Mouse (Mus musculus): ENCODE data around the gene Tmem139. TPM values are rescaled to one million over a fixed set of nuclear protein-coding genes. Genes with fewer than 3 reads are reported as not detected.

The Tmem139 gene
- polyA plus RNA-seq, 1 experiment from 2014 or later = 3.0 TPM

- H3K4me1 ChIP-seq (ENCODE audit: control insufficient read depth, insufficient read depth, low read length) = 0 out of 2 replicates have a peak, but pooled peaks cover 6% of the 10 kb centered on the region
- H3K9me3 ChIP-seq (ENCODE audit: control insufficient read depth, low read length) = no peaks in the 10 kb centered on the region
- ATAC-seq (ENCODE audit: low FRiP score, low TSS enrichment) = peak; percentile 99
- H3K4me2 ChIP-seq (replicated peaks; ENCODE audit: low read depth, low read length) = peak within 1 kb of the TSS; percentile 52
- WGBS = under 1% methylated on average over 50 of the region's 51 CpGs
- peaks cover 26% of the 10 kb centered on the region for H3K36me3 ChIP-seq (ENCODE audit: control insufficient read depth, insufficient read depth, low read length)
- peak within 1 kb of the TSS; percentile 70 for H3K9ac ChIP-seq (ENCODE audit: low read depth, low read length)
- H3K27me3 ChIP-seq (ENCODE audit: control insufficient read depth, insufficient read depth, low read length) = no peaks in the 10 kb centered on the region
- H3K4me3 ChIP-seq (ENCODE audit: low read length) = peak within 1 kb of the TSS; percentile 60
- H3K27ac ChIP-seq (ENCODE audit: low read depth, low read length) = peak within 1 kb of the TSS; percentile 77
These were observed 3.0 kb downstream of the Tmem139 start, which contains the start of gene Casp2 for GRCm38 (mm10) chr6:42264626-42265312. Gene Casp2, plus strand, starts transcription at chr6:42264985.

DNA sequence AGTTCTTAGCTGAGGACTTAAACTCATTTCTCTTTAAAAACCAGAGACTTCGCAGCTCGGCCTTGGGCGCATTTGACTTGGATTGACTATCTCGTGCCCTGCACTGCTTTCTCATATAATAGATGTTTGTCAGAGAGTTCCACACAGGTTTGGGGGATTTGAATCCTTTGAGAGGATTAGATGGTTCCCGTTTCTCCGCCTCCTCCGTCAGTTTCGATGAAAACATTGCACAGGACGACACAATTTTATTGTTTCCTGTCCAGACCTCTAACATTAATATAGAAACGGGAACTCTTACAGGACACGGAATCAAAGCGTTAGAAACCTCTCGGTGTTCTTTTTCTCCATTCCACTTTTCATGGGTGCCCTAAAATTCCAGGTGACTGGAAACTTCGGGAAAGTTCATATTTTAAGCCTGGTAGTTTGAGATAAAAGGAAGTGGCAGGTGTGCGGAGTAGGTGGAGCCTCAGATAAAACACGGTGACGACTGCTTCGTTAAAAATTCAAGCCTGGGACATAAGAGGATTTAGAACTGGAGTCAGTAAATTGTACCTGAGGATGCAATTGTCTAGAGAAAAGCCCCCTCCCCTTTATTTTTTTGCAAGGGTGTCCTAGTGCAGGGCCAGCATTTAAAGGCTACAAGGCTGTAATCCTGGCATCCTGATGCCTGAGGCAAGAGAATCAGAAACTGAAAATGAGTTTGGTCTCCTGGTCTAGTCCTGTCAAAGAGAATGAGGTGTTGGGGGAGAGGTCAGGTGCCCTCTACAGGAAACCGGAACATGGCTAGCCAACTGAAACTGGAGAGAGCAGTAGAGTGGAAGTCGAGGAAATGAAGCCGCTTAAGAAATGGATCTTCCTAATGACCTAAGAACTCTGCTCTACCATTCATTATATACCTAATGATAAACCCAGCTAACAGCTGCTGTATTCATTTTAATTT, 3.9 kb downstream of the Tmem139 start:
- peak overlapping the region; percentile 77 for H3K27ac ChIP-seq (ENCODE audit: low read depth, low read length)
- no peak for ATAC-seq (ENCODE audit: low FRiP score, low TSS enrichment)
- peaks cover 33% of the 10 kb centered on the region for H3K36me3 ChIP-seq (ENCODE audit: control insufficient read depth, insufficient read depth, low read length)
- WGBS = under 1% methylated on average over 21 of the region's 21 CpGs
- H3K4me3 ChIP-seq (ENCODE audit: low read length) = peak overlapping the region; percentile 60
- H3K9me3 ChIP-seq (ENCODE audit: control insufficient read depth, low read length) = no peaks in the 10 kb centered on the region
- peak overlapping the region; percentile 70 for H3K9ac ChIP-seq (ENCODE audit: low read depth, low read length)
- H3K4me1 ChIP-seq (ENCODE audit: control insufficient read depth, insufficient read depth, low read length) = 0 out of 2 replicates have a peak, but pooled peaks cover 6% of the 10 kb centered on the region
- no peaks in the 10 kb centered on the region for H3K27me3 ChIP-seq (ENCODE audit: control insufficient read depth, insufficient read depth, low read length)
- peak overlapping the region; percentile 52 for H3K4me2 ChIP-seq (replicated peaks; ENCODE audit: low read depth, low read length)

GRCm38 (mm10) chr6:42270817-42271216, 9.0 kb downstream of the Tmem139 start:
- no peak for ATAC-seq (ENCODE audit: low FRiP score, low TSS enrichment)
- Histone ChIP-seq H3K4me2 (replicated peaks; ENCODE audit: low read depth, low read length) (no peak overlapping the region), H3K27me3 (ENCODE audit: control insufficient read depth, insufficient read depth, low read length) (no peaks in the 10 kb centered on the region), H3K9ac (ENCODE audit: low read depth, low read length) (no peak overlapping the region), H3K4me3 (ENCODE audit: low read length) (no peak overlapping the region), H3K27ac (ENCODE audit: low read depth, low read length) (no peak overlapping the region), H3K36me3 (ENCODE audit: control insufficient read depth, insufficient read depth, low read length) (peaks cover 76% of the 10 kb centered on the region), H3K9me3 (ENCODE audit: control insufficient read depth, low read length) (no peaks in the 10 kb centered on the region), H3K4me1 (ENCODE audit: control insufficient read depth, insufficient read depth, low read length) (no peaks in the 10 kb centered on the region)

GRCm38 (mm10) chr6:42276151-42276550, 14.4 kb downstream of the Tmem139 start:
- Histone ChIP-seq H3K9me3 (ENCODE audit: control insufficient read depth, low read length) (no peaks in the 10 kb centered on the region), H3K36me3 (ENCODE audit: control insufficient read depth, insufficient read depth, low read length) (peaks cover 88% of the 10 kb centered on the region), H3K4me2 (replicated peaks; ENCODE audit: low read depth, low read length) (no peak overlapping the region), H3K4me1 (ENCODE audit: control insufficient read depth, insufficient read depth, low read length) (no peaks in the 10 kb centered on the region), H3K27ac (ENCODE audit: low read depth, low read length) (no peak overlapping the region), H3K9ac (ENCODE audit: low read depth, low read length) (no peak overlapping the region), H3K27me3 (ENCODE audit: control insufficient read depth, insufficient read depth, low read length) (no peaks in the 10 kb centered on the region), H3K4me3 (ENCODE audit: low read length) (no peak overlapping the region)
- no peak for ATAC-seq (ENCODE audit: low FRiP score, low TSS enrichment)
- WGBS = 53% methylated on average over 2 of the region's 2 CpGs

DNA sequence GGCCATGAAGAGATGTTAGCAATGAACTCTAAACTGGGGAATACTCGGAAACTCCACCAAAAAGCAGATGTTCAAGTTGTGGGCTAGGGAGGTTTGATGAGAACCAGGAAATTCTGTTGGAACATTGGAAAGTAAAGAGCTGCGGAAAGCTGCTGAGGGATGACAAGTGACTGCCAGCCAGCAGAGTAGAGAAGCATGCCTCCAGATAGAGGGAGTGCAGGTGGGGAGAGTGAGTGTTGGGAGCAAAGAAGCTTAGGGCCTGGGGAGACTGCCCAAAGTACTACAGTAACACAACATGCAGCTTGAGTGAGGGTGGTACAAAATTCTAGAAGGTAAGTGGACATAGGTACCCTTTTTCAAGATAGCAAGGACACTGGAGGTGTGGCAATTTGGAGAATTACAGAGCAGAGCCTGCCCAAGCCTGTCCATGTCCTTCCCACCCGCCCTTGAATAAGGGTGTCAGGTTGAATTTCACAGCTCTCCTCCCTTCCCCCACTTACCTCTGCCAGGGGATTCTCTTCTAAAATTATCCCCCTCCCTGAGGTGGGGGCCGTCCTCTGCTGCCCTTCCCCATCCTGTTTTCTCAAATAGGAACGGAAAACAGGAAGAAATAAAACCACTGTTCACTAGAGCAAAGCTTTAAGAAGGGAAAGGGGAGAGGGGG, 21.2 kb downstream of the Tmem139 start:
- no peak overlapping the region for H3K4me3 ChIP-seq (ENCODE audit: low read length)
- H3K9me3 ChIP-seq (ENCODE audit: control insufficient read depth, low read length) = no peaks in the 10 kb centered on the region
- no peak overlapping the region for H3K4me2 ChIP-seq (replicated peaks; ENCODE audit: low read depth, low read length)
- no peaks in the 10 kb centered on the region for H3K27me3 ChIP-seq (ENCODE audit: control insufficient read depth, insufficient read depth, low read length)
- peaks cover 54% of the 10 kb centered on the region for H3K36me3 ChIP-seq (ENCODE audit: control insufficient read depth, insufficient read depth, low read length)
- 71% methylated on average over 5 of the region's 5 CpGs for WGBS
- H3K27ac ChIP-seq (ENCODE audit: low read depth, low read length) = no peak overlapping the region
- 0 out of 2 replicates have a peak, but pooled peaks have one; percentile 24 for ATAC-seq (ENCODE audit: low FRiP score, low TSS enrichment)
- H3K9ac ChIP-seq (ENCODE audit: low read depth, low read length) = no peak overlapping the region
- no peaks in the 10 kb centered on the region for H3K4me1 ChIP-seq (ENCODE audit: control insufficient read depth, insufficient read depth, low read length)

GRCm38 (mm10) chr6:42286448-42286847, 24.7 kb downstream of the Tmem139 start, which contains the start of gene Clcn1:
Gene Clcn1, plus strand, starts transcription at chr6:42286685.
- no peak within 1 kb of the TSS for H3K27ac ChIP-seq (ENCODE audit: low read depth, low read length)
- no peak within 1 kb of the TSS for H3K4me2 ChIP-seq (replicated peaks; ENCODE audit: low read depth, low read length)
- no peaks in the 10 kb centered on the region for H3K9me3 ChIP-seq (ENCODE audit: control insufficient read depth, low read length)
- no peaks in the 10 kb centered on the region for H3K4me1 ChIP-seq (ENCODE audit: control insufficient read depth, insufficient read depth, low read length)
- no peak within 1 kb of the TSS for H3K4me3 ChIP-seq (ENCODE audit: low read length)
- H3K9ac ChIP-seq (ENCODE audit: low read depth, low read length) = no peak within 1 kb of the TSS
- peaks cover 23% of the 10 kb centered on the region for H3K36me3 ChIP-seq (ENCODE audit: control insufficient read depth, insufficient read depth, low read length)
- 75% methylated on average over 5 of the region's 5 CpGs for WGBS
- H3K27me3 ChIP-seq (ENCODE audit: control insufficient read depth, insufficient read depth, low read length) = no peaks in the 10 kb centered on the region
- no peak for ATAC-seq (ENCODE audit: low FRiP score, low TSS enrichment)

GRCm38 (mm10) chr6:42287562-42287961, 25.8 kb downstream of the Tmem139 start:
- H3K4me2 ChIP-seq (replicated peaks; ENCODE audit: low read depth, low read length) = no peak overlapping the region
- H3K4me1 ChIP-seq (ENCODE audit: control insufficient read depth, insufficient read depth, low read length) = no peaks in the 10 kb centered on the region
- peaks cover 12% of the 10 kb centered on the region for H3K36me3 ChIP-seq (ENCODE audit: control insufficient read depth, insufficient read depth, low read length)
- no peaks in the 10 kb centered on the region for H3K27me3 ChIP-seq (ENCODE audit: control insufficient read depth, insufficient read depth, low read length)
- H3K9me3 ChIP-seq (ENCODE audit: control insufficient read depth, low read length) = no peaks in the 10 kb centered on the region
- no peak for ATAC-seq (ENCODE audit: low FRiP score, low TSS enrichment)
- no peak overlapping the region for H3K9ac ChIP-seq (ENCODE audit: low read depth, low read length)
- no peak overlapping the region for H3K27ac ChIP-seq (ENCODE audit: low read depth, low read length)
- no peak overlapping the region for H3K4me3 ChIP-seq (ENCODE audit: low read length)

DNA sequence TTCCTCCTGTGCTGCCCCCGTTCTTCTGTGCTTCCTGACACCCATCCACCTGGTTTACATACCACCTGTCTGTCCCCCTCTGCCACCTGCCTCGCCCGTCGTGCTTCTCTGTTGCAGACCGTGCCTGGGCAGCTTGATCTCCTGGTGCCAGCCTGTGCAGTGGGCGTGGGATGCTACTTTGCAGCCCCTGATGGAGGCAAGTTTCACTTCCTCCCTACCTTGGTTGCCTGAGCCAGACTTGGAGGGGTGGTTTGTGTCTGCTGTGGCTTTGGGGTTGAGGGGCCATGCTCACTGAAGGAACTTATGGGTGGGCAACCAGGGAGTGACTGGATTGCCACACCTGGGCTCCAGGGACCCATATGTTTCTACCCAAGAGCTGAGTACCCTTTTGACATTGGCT, 31.6 kb downstream of the Tmem139 start:
- WGBS = 91% methylated on average over 6 of the region's 6 CpGs
- Histone ChIP-seq H3K27me3 (ENCODE audit: control insufficient read depth, insufficient read depth, low read length) (no peaks in the 10 kb centered on the region), H3K36me3 (ENCODE audit: control insufficient read depth, insufficient read depth, low read length) (no peaks in the 10 kb centered on the region), H3K4me3 (ENCODE audit: low read length) (no peak overlapping the region), H3K27ac (ENCODE audit: low read depth, low read length) (no peak overlapping the region), H3K4me1 (ENCODE audit: control insufficient read depth, insufficient read depth, low read length) (no peaks in the 10 kb centered on the region), H3K9me3 (ENCODE audit: control insufficient read depth, low read length) (no peaks in the 10 kb centered on the region), H3K4me2 (replicated peaks; ENCODE audit: low read depth, low read length) (no peak overlapping the region), H3K9ac (ENCODE audit: low read depth, low read length) (no peak overlapping the region)
- no peak for ATAC-seq (ENCODE audit: low FRiP score, low TSS enrichment)
